Mouse (Mus musculus): ENCODE results near the gene Bmi1. TPM values are rescaled to one million over a fixed set of nuclear protein-coding genes. Genes with fewer than 3 reads are reported as not detected.

Bmi1 gene
- polyA plus RNA-seq, 1 experiment from 2014 or later, result 10.3 TPM

DNA sequence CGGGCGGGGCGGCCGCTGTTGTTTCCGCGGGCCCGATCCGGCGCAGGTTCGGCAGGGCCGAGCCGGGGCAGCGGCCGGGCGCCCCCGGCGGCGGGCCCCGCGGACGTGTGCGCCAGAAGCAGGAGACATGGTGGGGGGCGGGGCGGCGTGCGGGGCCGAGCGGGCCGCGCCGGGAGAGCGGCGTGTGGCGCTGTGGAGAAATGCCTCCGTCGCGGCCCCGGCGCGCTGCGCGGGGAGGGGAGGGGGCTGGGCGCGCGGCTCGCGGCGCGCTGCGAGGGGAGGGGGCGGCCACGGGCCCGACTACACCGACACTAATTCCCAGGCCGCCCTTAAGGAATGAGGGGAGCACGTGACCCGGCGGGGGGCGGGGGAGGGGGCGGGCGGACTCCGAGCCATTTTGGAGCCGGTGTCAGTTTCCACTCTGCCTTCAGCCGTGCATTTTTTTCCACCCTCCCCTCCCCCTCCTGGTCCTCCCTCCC is 322 bp upstream of the Bmi1 start:
- Histone ChIP-seq H3K9me3 (ENCODE audit: control insufficient read depth) (no peaks in the 10 kb centered on the region), H3K4me2 (replicated peaks; ENCODE audit: low read depth) (peak overlapping the region; percentile 88), H3K27ac (ENCODE audit: low read depth, low read length) (peak overlapping the region; percentile 95), H3K27me3 (replicated peaks; ENCODE audit: control insufficient read depth, insufficient read depth, low read length) (peaks cover 24% of the 10 kb centered on the region), H3K36me3 (ENCODE audit: control insufficient read depth, insufficient read depth) (no peaks in the 10 kb centered on the region), H3K9ac (ENCODE audit: low read depth, low read length) (peak overlapping the region; percentile 88), H3K4me1 (replicated peaks; ENCODE audit: control insufficient read depth, insufficient read depth, low read length) (peaks cover 7% of the 10 kb centered on the region), H3K4me3 (ENCODE audit: low read depth, low read length) (peak overlapping the region; percentile 79)
- no peak for TF ChIP-seq CTCF (IDR thresholded peaks at IDR 0.05; ENCODE audit: low read depth)
- 1% methylated on average over 28 of the region's 64 CpGs for WGBS
- ATAC-seq, result peak; percentile 76

DNA sequence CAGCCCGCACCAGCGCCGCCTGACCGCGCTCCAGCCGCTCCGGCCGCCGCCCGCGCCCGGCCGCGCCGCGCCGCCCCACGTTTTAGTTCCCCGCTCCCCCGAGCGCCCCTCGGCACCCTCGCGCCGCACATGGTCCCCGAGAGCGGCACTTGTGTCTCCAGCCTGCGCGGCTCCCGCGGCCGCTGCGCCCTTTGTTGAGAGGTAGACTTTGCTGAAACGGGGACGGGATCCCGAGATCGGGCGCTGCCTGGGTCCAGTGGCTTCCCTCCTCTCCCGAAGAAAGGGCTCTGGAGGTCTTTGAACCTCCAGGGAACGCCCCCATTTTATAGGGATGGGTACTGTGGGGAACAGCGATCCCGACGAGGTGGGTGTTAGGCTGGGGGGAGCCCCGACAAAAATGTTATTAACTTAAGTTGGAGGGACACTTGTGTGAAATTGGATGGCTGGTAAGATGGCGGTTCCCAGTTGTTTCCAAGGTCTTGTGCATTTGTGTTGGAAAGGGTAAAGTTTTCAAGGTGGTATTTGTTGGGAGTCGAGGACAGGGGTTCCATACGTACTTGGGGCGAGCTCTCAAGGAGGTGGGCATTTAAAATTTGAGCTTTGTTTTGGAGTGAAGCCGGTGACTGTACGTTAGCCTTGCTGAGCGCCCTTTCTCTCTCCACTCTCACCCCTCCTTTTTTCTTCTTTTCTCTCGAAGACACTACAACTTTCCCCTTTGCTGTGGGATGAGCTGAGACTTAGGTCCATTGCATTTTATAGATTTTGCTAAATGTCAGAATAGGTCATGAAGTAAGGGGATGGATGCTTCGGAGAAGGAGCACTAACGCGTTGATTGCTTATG is 1.0 kb downstream of the Bmi1 start:
- H3K4me2 ChIP-seq (replicated peaks; ENCODE audit: low read depth), result peak overlapping the region; percentile 88
- peaks cover 7% of the 10 kb centered on the region for H3K4me1 ChIP-seq (replicated peaks; ENCODE audit: control insufficient read depth, insufficient read depth, low read length)
- 0 out of 2 replicates have a peak, but pooled peaks have one; percentile 2 for ATAC-seq
- peaks cover 24% of the 10 kb centered on the region for H3K27me3 ChIP-seq (replicated peaks; ENCODE audit: control insufficient read depth, insufficient read depth, low read length)
- peak overlapping the region; percentile 79 for H3K4me3 ChIP-seq (ENCODE audit: low read depth, low read length)
- no peak for TF ChIP-seq CTCF (IDR thresholded peaks at IDR 0.05; ENCODE audit: low read depth)
- 1% methylated on average over 55 of the region's 55 CpGs for WGBS
- no peaks in the 10 kb centered on the region for H3K36me3 ChIP-seq (ENCODE audit: control insufficient read depth, insufficient read depth)
- H3K9ac ChIP-seq (ENCODE audit: low read depth, low read length), result peak overlapping the region; percentile 88
- no peaks in the 10 kb centered on the region for H3K9me3 ChIP-seq (ENCODE audit: control insufficient read depth)
- no peak overlapping the region for H3K27ac ChIP-seq (ENCODE audit: low read depth, low read length)

DNA sequence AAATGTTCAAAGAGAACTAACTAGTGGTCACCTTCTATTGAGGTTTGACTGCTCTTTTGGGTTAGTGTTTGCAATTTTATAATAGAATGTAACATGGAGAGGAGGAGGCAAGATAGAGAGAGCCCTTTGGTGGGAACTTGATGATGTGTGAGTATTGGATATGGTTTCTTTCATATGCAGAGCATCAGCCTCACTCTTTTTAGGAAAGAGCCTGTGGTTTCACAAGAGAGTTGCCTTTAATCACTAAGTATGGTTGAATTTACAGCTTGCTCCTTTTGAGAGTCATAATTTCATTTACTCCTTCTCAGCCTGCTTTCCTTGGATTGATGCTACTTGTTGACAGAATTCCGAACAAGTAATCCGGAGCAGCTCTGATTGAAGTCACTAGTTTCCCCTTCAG is 2.9 kb downstream of the Bmi1 start:
- Histone ChIP-seq H3K4me1 (replicated peaks; ENCODE audit: control insufficient read depth, insufficient read depth, low read length) (peaks cover 7% of the 10 kb centered on the region), H3K27ac (ENCODE audit: low read depth, low read length) (no peak overlapping the region), H3K27me3 (replicated peaks; ENCODE audit: control insufficient read depth, insufficient read depth, low read length) (peaks cover 24% of the 10 kb centered on the region), H3K9ac (ENCODE audit: low read depth, low read length) (no peak overlapping the region), H3K9me3 (ENCODE audit: control insufficient read depth) (no peaks in the 10 kb centered on the region), H3K4me3 (ENCODE audit: low read depth, low read length) (no peak overlapping the region), H3K4me2 (replicated peaks; ENCODE audit: low read depth) (no peak overlapping the region), H3K36me3 (ENCODE audit: control insufficient read depth, insufficient read depth) (peaks cover 6% of the 10 kb centered on the region; the same call in 1 of the 2 replicates)
- ATAC-seq, result no peak
- WGBS, result 95% methylated on average over 2 of the region's 2 CpGs
- TF ChIP-seq CTCF (IDR thresholded peaks at IDR 0.05; ENCODE audit: low read depth), result no peak

DNA sequence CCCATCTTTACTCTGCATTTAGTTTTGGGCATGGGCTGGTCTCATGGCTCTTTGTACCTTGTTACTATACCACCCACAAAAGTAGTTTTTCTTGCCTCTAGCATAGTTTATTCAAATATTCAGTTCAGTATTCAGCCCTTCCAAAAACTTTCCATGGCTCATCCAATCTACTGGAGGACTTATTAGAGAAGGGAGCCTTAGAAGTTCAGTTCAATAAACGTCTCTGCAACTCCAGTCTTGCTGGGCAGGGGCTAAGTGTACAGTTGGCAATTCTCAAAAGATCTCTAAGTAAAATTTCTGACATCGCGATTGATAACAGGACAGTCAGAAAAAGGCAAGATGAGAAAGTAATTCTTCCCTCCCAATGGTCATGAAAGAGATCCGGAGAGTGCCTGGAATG is 3.7 kb downstream of the Bmi1 start:
- H3K4me1 ChIP-seq (replicated peaks; ENCODE audit: control insufficient read depth, insufficient read depth, low read length), result peaks cover 7% of the 10 kb centered on the region
- TF ChIP-seq CTCF (IDR thresholded peaks at IDR 0.05; ENCODE audit: low read depth), result no peak
- WGBS, result 14% methylated on average over 4 of the region's 4 CpGs
- no peak overlapping the region for H3K27ac ChIP-seq (ENCODE audit: low read depth, low read length)
- H3K27me3 ChIP-seq (replicated peaks; ENCODE audit: control insufficient read depth, insufficient read depth, low read length), result peaks cover 24% of the 10 kb centered on the region
- no peaks in the 10 kb centered on the region for H3K9me3 ChIP-seq (ENCODE audit: control insufficient read depth)
- no peak for ATAC-seq
- H3K36me3 ChIP-seq (ENCODE audit: control insufficient read depth, insufficient read depth), result peaks cover 6% of the 10 kb centered on the region; the same call in 1 of the 2 replicates
- peak overlapping the region; percentile 59 for H3K4me2 ChIP-seq (replicated peaks; ENCODE audit: low read depth)
- H3K4me3 ChIP-seq (ENCODE audit: low read depth, low read length), result peak overlapping the region; percentile 13; the same call in 1 of the 2 replicates
- H3K9ac ChIP-seq (ENCODE audit: low read depth, low read length), result no peak overlapping the region

DNA sequence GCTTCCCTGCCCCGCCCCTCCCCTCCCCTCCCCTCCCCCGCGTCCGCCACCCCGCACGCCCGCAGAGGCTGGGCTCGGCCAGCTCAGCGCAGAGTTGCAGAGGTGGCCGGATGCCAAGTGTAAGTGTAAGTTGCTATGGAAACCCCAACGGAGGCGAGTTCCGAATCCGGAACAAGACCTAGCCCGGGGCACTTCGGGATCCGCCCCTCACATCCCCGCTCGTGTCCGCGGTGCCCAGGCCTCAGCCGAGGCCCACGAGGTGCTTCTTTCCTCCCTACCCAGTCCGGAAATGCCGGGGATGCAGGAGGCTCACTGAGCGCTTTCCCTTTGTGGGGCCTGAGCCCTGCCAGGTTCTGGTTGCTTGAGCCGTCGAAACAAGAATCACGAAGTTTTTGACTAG is 4.1 kb downstream of the Bmi1 start:
- no peak for TF ChIP-seq CTCF (IDR thresholded peaks at IDR 0.05; ENCODE audit: low read depth)
- ATAC-seq, result no peak
- peaks cover 6% of the 10 kb centered on the region; the same call in 1 of the 2 replicates for H3K36me3 ChIP-seq (ENCODE audit: control insufficient read depth, insufficient read depth)
- no peaks in the 10 kb centered on the region for H3K9me3 ChIP-seq (ENCODE audit: control insufficient read depth)
- H3K4me1 ChIP-seq (replicated peaks; ENCODE audit: control insufficient read depth, insufficient read depth, low read length), result peaks cover 7% of the 10 kb centered on the region
- peak overlapping the region; percentile 59 for H3K4me2 ChIP-seq (replicated peaks; ENCODE audit: low read depth)
- H3K4me3 ChIP-seq (ENCODE audit: low read depth, low read length), result peak overlapping the region; percentile 13; the same call in 1 of the 2 replicates
- no peak overlapping the region for H3K9ac ChIP-seq (ENCODE audit: low read depth, low read length)
- 33% methylated on average over 29 of the region's 29 CpGs for WGBS
- H3K27ac ChIP-seq (ENCODE audit: low read depth, low read length), result no peak overlapping the region
- H3K27me3 ChIP-seq (replicated peaks; ENCODE audit: control insufficient read depth, insufficient read depth, low read length), result peaks cover 24% of the 10 kb centered on the region

DNA sequence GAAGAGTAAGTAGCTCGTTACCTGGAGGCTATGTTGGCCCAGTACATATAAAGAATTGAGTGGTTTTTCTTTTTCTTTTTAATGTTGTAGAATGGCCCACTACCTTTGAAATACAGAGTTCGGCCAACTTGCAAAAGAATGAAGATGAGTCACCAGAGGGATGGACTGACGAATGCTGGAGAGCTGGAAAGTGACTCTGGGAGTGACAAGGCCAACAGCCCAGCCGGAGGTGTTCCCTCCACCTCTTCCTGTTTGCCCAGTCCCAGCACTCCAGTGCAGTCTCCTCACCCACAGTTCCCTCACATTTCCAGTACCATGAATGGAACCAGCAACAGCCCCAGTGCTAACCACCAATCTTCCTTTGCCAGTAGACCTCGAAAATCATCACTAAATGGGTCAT is 7.2 kb downstream of the Bmi1 start:
- ATAC-seq, result no peak
- no peak for TF ChIP-seq CTCF (IDR thresholded peaks at IDR 0.05; ENCODE audit: low read depth)
- peaks cover 37% of the 10 kb centered on the region for H3K27me3 ChIP-seq (replicated peaks; ENCODE audit: control insufficient read depth, insufficient read depth, low read length)
- WGBS, result 89% methylated on average over 5 of the region's 5 CpGs
- peaks cover 6% of the 10 kb centered on the region; the same call in 1 of the 2 replicates for H3K36me3 ChIP-seq (ENCODE audit: control insufficient read depth, insufficient read depth)
- H3K4me2 ChIP-seq (replicated peaks; ENCODE audit: low read depth), result no peak overlapping the region
- no peaks in the 10 kb centered on the region for H3K9me3 ChIP-seq (ENCODE audit: control insufficient read depth)
- no peaks in the 10 kb centered on the region for H3K4me1 ChIP-seq (replicated peaks; ENCODE audit: control insufficient read depth, insufficient read depth, low read length)
- H3K27ac ChIP-seq (ENCODE audit: low read depth, low read length), result no peak overlapping the region
- H3K4me3 ChIP-seq (ENCODE audit: low read depth, low read length), result no peak overlapping the region
- H3K9ac ChIP-seq (ENCODE audit: low read depth, low read length), result no peak overlapping the region
